Mouse (Mus musculus) T-cell, adult 2 months (primary cell): Measurements from ENCODE around the gene Nfe2.
"Not testable (repeated sequence)": the region's sequence is repeated elsewhere in the genome, so short reads cannot be mapped to it uniquely, and the experiment has no call there.

Source experiments
- DNase-seq: peaks from one replicate; pipeline ENCODE4 v3.0.0; 2022; ENCODE audit warnings: low spot score

Gene Nfe2

GRCm38 (mm10) chr15:103250195-103250740 lies 7.9 kb downstream of the Nfe2 start:
- peak; percentile 48 for DNase-seq

- DNase-seq: not testable (repeated sequence)
Observed at GRCm38 (mm10) chr15:103249511-103249910, 8.7 kb downstream of the Nfe2 start.

GRCm38 (mm10) chr15:103248401-103249313 lies 9.5 kb downstream of the Nfe2 start:
- DNase-seq: no peak

- DNase-seq: no peak
Observed at GRCm38 (mm10) chr15:103247782-103248400, 10.3 kb downstream of the Nfe2 start.

- no peak for DNase-seq
Observed at GRCm38 (mm10) chr15:103247078-103247781, 11.0 kb downstream of the Nfe2 start.

- no peak for DNase-seq
Observed at GRCm38 (mm10) chr15:103245616-103246015, 12.6 kb downstream of the Nfe2 start.

GRCm38 (mm10) chr15:103242885-103243284 lies 15.3 kb downstream of the Nfe2 start:
- no peak for DNase-seq

- DNase-seq: not testable (repeated sequence)
Observed at GRCm38 (mm10) chr15:103241071-103242018, 16.9 kb downstream of the Nfe2 start.

GRCm38 (mm10) chr15:103240160-103241028 lies 17.8 kb downstream of the Nfe2 start, which contains the start of gene Hnrnpa1:
Gene Hnrnpa1, plus strand, starts transcription at chr15:103240432.
- peak; percentile 96 for DNase-seq

GRCm38 (mm10) chr15:103239685-103240159 lies 18.5 kb downstream of the Nfe2 start, which contains the start of gene Cbx5:
Gene Cbx5, minus strand, starts transcription at chr15:103239816.
- DNase-seq: peak; percentile 98

- peak; percentile 92 for DNase-seq
Observed at GRCm38 (mm10) chr15:103239130-103239684, 19.0 kb downstream of the Nfe2 start.

GRCm38 (mm10) chr15:103237295-103237694 lies 20.9 kb downstream of the Nfe2 start:
- DNase-seq: no peak

- no peak for DNase-seq
Observed at GRCm38 (mm10) chr15:103233119-103233518, 25.1 kb downstream of the Nfe2 start.

- no peak for DNase-seq
Observed at GRCm38 (mm10) chr15:103228904-103229303, 29.3 kb downstream of the Nfe2 start.

GRCm38 (mm10) chr15:103227572-103227971 lies 30.6 kb downstream of the Nfe2 start:
- no peak for DNase-seq

- DNase-seq: no peak
Observed at GRCm38 (mm10) chr15:103227022-103227421, 31.2 kb downstream of the Nfe2 start.

- no peak for DNase-seq
Observed at GRCm38 (mm10) chr15:103224161-103224560, 34.0 kb downstream of the Nfe2 start.

- no peak for DNase-seq
Observed at GRCm38 (mm10) chr15:103221386-103221785, 36.8 kb downstream of the Nfe2 start.

GRCm38 (mm10) chr15:103220785-103221184 lies 37.4 kb downstream of the Nfe2 start:
- DNase-seq: no peak
